Mouse (Mus musculus) spleen, adult 2 months (tissue): Measurements from ENCODE around the gene Gpr161.

Experiments
- CTCF ChIP-seq: fragments of 200-500 bp; IDR thresholded peaks from 2 replicates; pipeline ENCODE4 v1.5.1; 2011; ENCODE audit warnings: mild to moderate bottlenecking, inconsistent platforms; ENCODE audit not compliant: insufficient read depth, insufficient read length, insufficient replicate concordance; ENCODE audit errors: extremely low read depth
- POLR2A ChIP-seq: fragments of 200-500 bp; IDR thresholded peaks from 2 replicates; pipeline ENCODE4 v1.6.1; 2011; ENCODE audit warnings: low read depth, low read length, inconsistent platforms

DNA sequence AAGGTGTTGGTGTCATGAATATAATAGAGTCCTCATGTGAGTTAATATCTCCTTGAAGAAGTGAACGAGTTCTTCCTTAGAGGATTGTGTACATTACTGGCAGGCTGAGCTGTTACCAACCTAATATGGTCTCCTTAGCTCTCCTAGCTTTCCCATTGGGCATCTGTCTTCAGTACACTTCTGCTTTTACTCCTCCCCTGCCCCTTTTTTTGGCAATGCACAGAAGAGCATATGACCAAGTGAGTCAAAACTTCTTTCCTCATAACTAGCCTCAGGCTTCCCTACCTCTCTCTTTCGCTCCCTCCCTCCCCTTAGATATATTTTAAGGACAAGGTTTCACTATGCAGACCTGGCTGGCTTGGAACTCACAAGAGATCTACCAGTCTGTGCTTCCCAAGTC is 67.7 kb downstream of the Gpr161 start:
- TF ChIP-seq CTCF (no peak), POLR2A (no peak)
